Mouse (Mus musculus) embryonic facial prominence, embryonic 10.5 days (tissue): ENCODE data around the gene Hyou1. TPM values are rescaled to one million over a fixed set of nuclear protein-coding genes. Genes with fewer than 3 reads are reported as not detected.
"Not testable (repeated sequence)": the region's sequence is repeated elsewhere in the genome, so short reads cannot be mapped to it uniquely, and the experiment has no call there.

Source experiments
- DNase-seq: peaks from one replicate; pipeline ENCODE4 v3.0.0-alpha.2; 2017; ENCODE audit warnings: low spot score
- H3K27ac ChIP-seq: fragments of 300-500 bp; sonication (generic); replicated peaks from 2 replicates; pipeline ENCODE4 v1.5.1; 2016; ENCODE audit warnings: mild to moderate bottlenecking
- H3K27me3 ChIP-seq: fragments of 300-500 bp; sonication (generic); replicated peaks from 2 replicates; pipeline ENCODE4 v1.6.1; 2016; ENCODE audit warnings: low read depth, mild to moderate bottlenecking; ENCODE audit not compliant: poor library complexity, severe bottlenecking
- H3K36me3 ChIP-seq: fragments of 300-500 bp; sonication (generic); replicated peaks from 2 replicates; pipeline ENCODE4 v1.6.1; 2016; ENCODE audit warnings: mild to moderate bottlenecking, moderate library complexity
- H3K4me1 ChIP-seq: fragments of 300-500 bp; sonication (generic); 2 replicates; pipeline ENCODE4 v1.6.1; 2016
- H3K4me3 ChIP-seq: fragments of 300-500 bp; sonication (generic); 2 replicates; pipeline ENCODE4 v1.5.1; 2016; ENCODE audit warnings: mild to moderate bottlenecking, moderate library complexity
- H3K9me3 ChIP-seq: fragments of 300-500 bp; sonication (generic); 2 replicates; pipeline ENCODE4 v1.6.1; 2016; ENCODE audit warnings: mild to moderate bottlenecking
- WGBS: fragments of 180-500 bp; shearing (Covaris S2); methylation state at CpG from one replicate; pipeline ENCODE4 v1.1.7; 2016; 5-methylcytosine and 5-hydroxymethylcytosine counted together
- polyA plus RNA-seq: library from polyadenylated mRNA; unstranded; fragments of >200 nt; fragmentation: Nextera tagmentation; extraction: Ambion mirVana; gene quantifications from 2 replicates; pipeline ENCODE4 v1.2.1, GENCODE M21; 2016

Hyou1 gene
- polyA plus RNA-seq, 1 experiment from 2014 or later: 43.8 TPM

GRCm38 (mm10) chr9:44396684-44397411 lies 17.6 kb downstream of the Hyou1 start, which contains the start of gene Slc37a4:
Gene Slc37a4, plus strand, starts transcription at chr9:44396852.
- Histone ChIP-seq H3K4me3 (peak within 1 kb of the TSS; percentile 79), H3K36me3 (peaks cover 43% of the 10 kb centered on the region), H3K27ac (peak within 1 kb of the TSS; percentile 86), H3K27me3 (no peaks in the 10 kb centered on the region), H3K9me3 (no peaks in the 10 kb centered on the region), H3K4me1 (peaks cover 26% of the 10 kb centered on the region)
- WGBS: under 1% methylated on average over 43 of the region's 43 CpGs
- DNase-seq: peak; percentile 93

- Histone ChIP-seq H3K27me3 (no peaks in the 10 kb centered on the region), H3K4me3 (peak overlapping the region; percentile 79), H3K36me3 (peaks cover 43% of the 10 kb centered on the region), H3K27ac (peak overlapping the region; percentile 44; the same call in 1 of the 2 replicates), H3K9me3 (no peaks in the 10 kb centered on the region), H3K4me1 (peaks cover 26% of the 10 kb centered on the region)
- 13% methylated on average over 4 of the region's 4 CpGs for WGBS
- peak; percentile 27 for DNase-seq
Observed at GRCm38 (mm10) chr9:44398087-44398486, 18.8 kb downstream of the Hyou1 start.

GRCm38 (mm10) chr9:44398551-44398950 lies 19.3 kb downstream of the Hyou1 start:
- Histone ChIP-seq H3K36me3 (peaks cover 46% of the 10 kb centered on the region), H3K27me3 (no peaks in the 10 kb centered on the region), H3K9me3 (no peaks in the 10 kb centered on the region), H3K4me3 (peak overlapping the region; percentile 79), H3K4me1 (peaks cover 26% of the 10 kb centered on the region), H3K27ac (0 out of 2 replicates have a peak overlapping the region, but pooled peaks have one; percentile 44)
- 85% methylated on average over 9 of the region's 9 CpGs for WGBS
- no peak for DNase-seq

GRCm38 (mm10) chr9:44399114-44399794 lies 20.0 kb downstream of the Hyou1 start:
- peaks cover 53% of the 10 kb centered on the region for H3K36me3 ChIP-seq
- H3K4me3 ChIP-seq: no peak overlapping the region
- H3K27ac ChIP-seq: no peak overlapping the region
- WGBS: 85% methylated on average over 13 of the region's 13 CpGs
- H3K4me1 ChIP-seq: peaks cover 26% of the 10 kb centered on the region
- no peaks in the 10 kb centered on the region for H3K27me3 ChIP-seq
- no peaks in the 10 kb centered on the region for H3K9me3 ChIP-seq
- DNase-seq: no peak

- Histone ChIP-seq H3K27ac (no peak overlapping the region), H3K4me3 (0 out of 2 replicates have a peak overlapping the region, but pooled peaks have one; percentile 16)
- 93% methylated on average over 6 of the region's 6 CpGs for WGBS
Observed at GRCm38 (mm10) chr9:44399795-44400114, 20.5 kb downstream of the Hyou1 start.

GRCm38 (mm10) chr9:44401081-44401480 lies 21.8 kb downstream of the Hyou1 start:
- no peaks in the 10 kb centered on the region for H3K27me3 ChIP-seq
- H3K4me1 ChIP-seq: peaks cover 34% of the 10 kb centered on the region
- no peak overlapping the region for H3K27ac ChIP-seq
- peaks cover 72% of the 10 kb centered on the region for H3K36me3 ChIP-seq
- no peak overlapping the region for H3K4me3 ChIP-seq
- whole genome bisulfite sequencing: 85% methylated on average over 4 of the region's 4 CpGs
- no peak for DNase-seq
- no peaks in the 10 kb centered on the region for H3K9me3 ChIP-seq

More at GRCm38 (mm10) chr9:44399795-44400114, 20.5 kb downstream of the Hyou1 start:
- peaks cover 26% of the 10 kb centered on the region for H3K4me1 ChIP-seq
- H3K36me3 ChIP-seq: peaks cover 58% of the 10 kb centered on the region
- DNase-seq: no peak
- no peaks in the 10 kb centered on the region for H3K9me3 ChIP-seq
- H3K27me3 ChIP-seq: no peaks in the 10 kb centered on the region

GRCm38 (mm10) chr9:44405011-44405410 lies 25.7 kb downstream of the Hyou1 start:
- H3K4me1 ChIP-seq: peaks cover 17% of the 10 kb centered on the region
- no peak for DNase-seq
- no peak overlapping the region for H3K27ac ChIP-seq
- H3K27me3 ChIP-seq: no peaks in the 10 kb centered on the region
- H3K4me3 ChIP-seq: no peak overlapping the region
- WGBS: 73% methylated on average over 3 of the region's 3 CpGs
- H3K9me3 ChIP-seq: no peaks in the 10 kb centered on the region
- peaks cover 78% of the 10 kb centered on the region for H3K36me3 ChIP-seq

- WGBS: under 1% methylated on average over 51 of the region's 51 CpGs
Observed at GRCm38 (mm10) chr9:44406906-44407751, 27.8 kb downstream of the Hyou1 start, which contains the start of the genes Rps25 and Trappc4. Gene Rps25, plus strand, starts transcription at chr9:44407139. Gene Trappc4, minus strand, starts transcription at chr9:44407600.

GRCm38 (mm10) chr9:44407752-44408097 lies 28.4 kb downstream of the Hyou1 start:
- peak overlapping the region; percentile 93 for H3K27ac ChIP-seq
- peaks cover 17% of the 10 kb centered on the region for H3K4me1 ChIP-seq
- WGBS: under 1% methylated on average over 24 of the region's 24 CpGs
- DNase-seq: no peak
- peak overlapping the region; percentile 81 for H3K4me3 ChIP-seq
- H3K27me3 ChIP-seq: no peaks in the 10 kb centered on the region
- H3K36me3 ChIP-seq: peaks cover 78% of the 10 kb centered on the region
- no peaks in the 10 kb centered on the region for H3K9me3 ChIP-seq

More at GRCm38 (mm10) chr9:44406906-44407751, 27.8 kb downstream of the Hyou1 start, which contains the start of the genes Rps25 and Trappc4:
- H3K4me3 ChIP-seq: peak within 1 kb of the TSS; percentile 81
- peak; percentile 94 for DNase-seq
- peaks cover 78% of the 10 kb centered on the region for H3K36me3 ChIP-seq
- no peaks in the 10 kb centered on the region for H3K9me3 ChIP-seq
- H3K27me3 ChIP-seq: no peaks in the 10 kb centered on the region
- H3K27ac ChIP-seq: peak within 1 kb of the TSS; percentile 93
- H3K4me1 ChIP-seq: peaks cover 17% of the 10 kb centered on the region

- 85% methylated on average over 9 of the region's 9 CpGs for WGBS
- H3K36me3 ChIP-seq: peaks cover 78% of the 10 kb centered on the region
- not testable (repeated sequence) for H3K9me3 ChIP-seq, DNase-seq, H3K27me3 ChIP-seq, H3K27ac ChIP-seq
- H3K4me1 ChIP-seq: peaks cover 17% of the 10 kb centered on the region
- H3K4me3 ChIP-seq: peak overlapping the region; percentile 81
Observed at GRCm38 (mm10) chr9:44408693-44409092, 29.4 kb downstream of the Hyou1 start.

- DNase-seq: no peak
- Histone ChIP-seq H3K4me1 (peaks cover 11% of the 10 kb centered on the region), H3K4me3 (no peak overlapping the region), H3K36me3 (peaks cover 75% of the 10 kb centered on the region), H3K27me3 (no peaks in the 10 kb centered on the region), H3K9me3 (no peaks in the 10 kb centered on the region), H3K27ac (no peak overlapping the region)
- 91% methylated on average over 2 of the region's 2 CpGs for WGBS
Observed at GRCm38 (mm10) chr9:44410647-44411336, 31.5 kb downstream of the Hyou1 start.
